Mouse (Mus musculus): ENCODE data around the gene Tefm.

GRCm38 (mm10) chr11:80134744-80135143 lies 7.2 kb downstream of the Tefm start:
- no peak for TF ChIP-seq CTCF (IDR thresholded peaks at IDR 0.05; ENCODE audit: insufficient read depth, low read depth, low read length)
- TF ChIP-seq POLR2A (IDR thresholded peaks at IDR 0.05; ENCODE audit: insufficient read depth, low read depth, low read length): no peak
